Mouse (Mus musculus) embryonic facial prominence, embryonic 10.5 days (tissue): Measurements from ENCODE around the gene Abracl. TPM values are rescaled to one million over a fixed set of nuclear protein-coding genes. Genes with fewer than 3 reads are reported as not detected.

Source experiments
- DNase-seq: peaks from one replicate; pipeline ENCODE4 v3.0.0-alpha.2; 2017; ENCODE audit warnings: low spot score
- H3K27ac ChIP-seq: fragments of 300-500 bp; sonication (generic); replicated peaks from 2 replicates; pipeline ENCODE4 v1.5.1; 2016; ENCODE audit warnings: mild to moderate bottlenecking
- H3K27me3 ChIP-seq: fragments of 300-500 bp; sonication (generic); replicated peaks from 2 replicates; pipeline ENCODE4 v1.6.1; 2016; ENCODE audit warnings: low read depth, mild to moderate bottlenecking; ENCODE audit not compliant: poor library complexity, severe bottlenecking
- H3K36me3 ChIP-seq: fragments of 300-500 bp; sonication (generic); replicated peaks from 2 replicates; pipeline ENCODE4 v1.6.1; 2016; ENCODE audit warnings: mild to moderate bottlenecking, moderate library complexity
- H3K4me1 ChIP-seq: fragments of 300-500 bp; sonication (generic); 2 replicates; pipeline ENCODE4 v1.6.1; 2016
- H3K4me3 ChIP-seq: fragments of 300-500 bp; sonication (generic); 2 replicates; pipeline ENCODE4 v1.5.1; 2016; ENCODE audit warnings: mild to moderate bottlenecking, moderate library complexity
- H3K9me3 ChIP-seq: fragments of 300-500 bp; sonication (generic); 2 replicates; pipeline ENCODE4 v1.6.1; 2016; ENCODE audit warnings: mild to moderate bottlenecking
- whole genome bisulfite sequencing: fragments of 180-500 bp; shearing (Covaris S2); methylation state at CpG from one replicate; pipeline ENCODE4 v1.1.7; 2016; 5-methylcytosine and 5-hydroxymethylcytosine counted together
- polyA plus RNA-seq: library from polyadenylated mRNA; unstranded; fragments of >200 nt; fragmentation: Nextera tagmentation; extraction: Ambion mirVana; gene quantifications from 2 replicates; pipeline ENCODE4 v1.2.1, GENCODE M21; 2016

Abracl gene
- polyA plus RNA-seq, 1 experiment from 2014 or later: 163 TPM

- 86% methylated on average over 7 of the region's 7 CpGs for WGBS
- Histone ChIP-seq H3K27ac (0 out of 2 replicates have a peak overlapping the region, but pooled peaks have one; percentile 37), H3K36me3 (peaks cover 39% of the 10 kb centered on the region), H3K27me3 (no peaks in the 10 kb centered on the region), H3K4me1 (peaks cover 15% of the 10 kb centered on the region), H3K4me3 (no peak overlapping the region), H3K9me3 (0 out of 2 replicates have a peak, but pooled peaks cover 4% of the 10 kb centered on the region)
- DNase-seq: no peak
These were observed 2.6 kb downstream of the Abracl start for GRCm38 (mm10) chr10:18020443-18020842.

GRCm38 (mm10) chr10:18011761-18012160 is 11.3 kb downstream of the Abracl start:
- Histone ChIP-seq H3K9me3 (no peaks in the 10 kb centered on the region), H3K4me3 (no peak overlapping the region), H3K27me3 (no peaks in the 10 kb centered on the region), H3K4me1 (no peaks in the 10 kb centered on the region), H3K36me3 (peaks cover 73% of the 10 kb centered on the region), H3K27ac (no peak overlapping the region)
- 88% methylated on average over 5 of the region's 5 CpGs for WGBS
- no peak for DNase-seq

GRCm38 (mm10) chr10:18009744-18010143 is 13.3 kb downstream of the Abracl start:
- no peaks in the 10 kb centered on the region for H3K4me1 ChIP-seq
- H3K27ac ChIP-seq: no peak overlapping the region
- WGBS: 85% methylated on average over 1 of the region's 1 CpGs
- H3K36me3 ChIP-seq: peaks cover 56% of the 10 kb centered on the region
- no peaks in the 10 kb centered on the region for H3K27me3 ChIP-seq
- H3K9me3 ChIP-seq: no peaks in the 10 kb centered on the region
- no peak overlapping the region for H3K4me3 ChIP-seq
- no peak for DNase-seq

- Histone ChIP-seq H3K27ac (no peak overlapping the region), H3K36me3 (peaks cover 41% of the 10 kb centered on the region), H3K4me3 (no peak overlapping the region), H3K27me3 (no peaks in the 10 kb centered on the region), H3K4me1 (no peaks in the 10 kb centered on the region), H3K9me3 (no peaks in the 10 kb centered on the region)
- no peak for DNase-seq
These were observed 15.0 kb downstream of the Abracl start for GRCm38 (mm10) chr10:18008118-18008517.

GRCm38 (mm10) chr10:18007243-18007642 is 15.8 kb downstream of the Abracl start:
- Histone ChIP-seq H3K27ac (no peak overlapping the region), H3K9me3 (no peaks in the 10 kb centered on the region), H3K27me3 (no peaks in the 10 kb centered on the region), H3K36me3 (peaks cover 33% of the 10 kb centered on the region), H3K4me3 (no peak overlapping the region), H3K4me1 (no peaks in the 10 kb centered on the region)
- WGBS: 92% methylated on average over 3 of the region's 3 CpGs
- DNase-seq: no peak

- no peak overlapping the region for H3K27ac ChIP-seq
- no peaks in the 10 kb centered on the region for H3K27me3 ChIP-seq
- H3K36me3 ChIP-seq: peaks cover 29% of the 10 kb centered on the region
- H3K4me1 ChIP-seq: no peaks in the 10 kb centered on the region
- 88% methylated on average over 1 of the region's 1 CpGs for WGBS
- no peaks in the 10 kb centered on the region for H3K9me3 ChIP-seq
- no peak for DNase-seq
- H3K4me3 ChIP-seq: no peak overlapping the region
These were observed 16.3 kb downstream of the Abracl start for GRCm38 (mm10) chr10:18006756-18007155.

GRCm38 (mm10) chr10:18005136-18005955 is 17.7 kb downstream of the Abracl start:
- Histone ChIP-seq H3K27ac (no peak overlapping the region), H3K4me1 (no peaks in the 10 kb centered on the region), H3K4me3 (no peak overlapping the region), H3K36me3 (peaks cover 15% of the 10 kb centered on the region), H3K27me3 (no peaks in the 10 kb centered on the region), H3K9me3 (no peaks in the 10 kb centered on the region)
- no peak for DNase-seq
- WGBS: 84% methylated on average over 7 of the region's 7 CpGs

GRCm38 (mm10) chr10:18003966-18004637 is 19.0 kb downstream of the Abracl start:
- Histone ChIP-seq H3K4me3 (no peak overlapping the region), H3K4me1 (no peaks in the 10 kb centered on the region), H3K27me3 (no peaks in the 10 kb centered on the region), H3K9me3 (no peaks in the 10 kb centered on the region), H3K27ac (no peak overlapping the region), H3K36me3 (peaks cover 4% of the 10 kb centered on the region)
- 84% methylated on average over 12 of the region's 12 CpGs for WGBS
- DNase-seq: no peak

GRCm38 (mm10) chr10:17990576-17990975 is 32.5 kb downstream of the Abracl start:
- no peak for DNase-seq
- no peak overlapping the region for H3K27ac ChIP-seq
- H3K9me3 ChIP-seq: no peaks in the 10 kb centered on the region
- no peaks in the 10 kb centered on the region for H3K4me1 ChIP-seq
- 85% methylated on average over 4 of the region's 4 CpGs for WGBS
- no peaks in the 10 kb centered on the region for H3K27me3 ChIP-seq
- H3K36me3 ChIP-seq: no peaks in the 10 kb centered on the region
- H3K4me3 ChIP-seq: no peak overlapping the region

GRCm38 (mm10) chr10:17989136-17989535 is 34.0 kb downstream of the Abracl start:
- no peak overlapping the region for H3K4me3 ChIP-seq
- H3K27me3 ChIP-seq: no peaks in the 10 kb centered on the region
- no peak overlapping the region for H3K27ac ChIP-seq
- no peaks in the 10 kb centered on the region for H3K9me3 ChIP-seq
- DNase-seq: no peak
- 72% methylated on average over 6 of the region's 6 CpGs for WGBS
- H3K4me1 ChIP-seq: no peaks in the 10 kb centered on the region
- no peaks in the 10 kb centered on the region for H3K36me3 ChIP-seq

- Histone ChIP-seq H3K4me1 (no peaks in the 10 kb centered on the region), H3K4me3 (no peak overlapping the region), H3K9me3 (no peaks in the 10 kb centered on the region), H3K27ac (no peak overlapping the region), H3K36me3 (no peaks in the 10 kb centered on the region), H3K27me3 (no peaks in the 10 kb centered on the region)
- DNase-seq: no peak
- 86% methylated on average over 8 of the region's 8 CpGs for WGBS
These were observed 35.2 kb downstream of the Abracl start for GRCm38 (mm10) chr10:17987823-17988423.

- H3K9me3 ChIP-seq: no peaks in the 10 kb centered on the region
- H3K36me3 ChIP-seq: no peaks in the 10 kb centered on the region
- no peak overlapping the region for H3K4me3 ChIP-seq
- no peak overlapping the region for H3K27ac ChIP-seq
- 93% methylated on average over 2 of the region's 2 CpGs for WGBS
- no peak for DNase-seq
- no peaks in the 10 kb centered on the region for H3K27me3 ChIP-seq
- H3K4me1 ChIP-seq: no peaks in the 10 kb centered on the region
These were observed 39.8 kb downstream of the Abracl start for GRCm38 (mm10) chr10:17983313-17983712.

GRCm38 (mm10) chr10:17966090-17966489 is 57.0 kb downstream of the Abracl start:
- Histone ChIP-seq H3K27ac (no peak overlapping the region), H3K4me3 (no peak overlapping the region), H3K27me3 (no peaks in the 10 kb centered on the region), H3K4me1 (no peaks in the 10 kb centered on the region), H3K9me3 (no peaks in the 10 kb centered on the region), H3K36me3 (no peaks in the 10 kb centered on the region)
- 70% methylated on average over 4 of the region's 4 CpGs for WGBS
- no peak for DNase-seq
